Mouse (Mus musculus): Measurements from ENCODE around the gene Pnp2.

GRCm38 (mm10) chr14:50927366-50927765, 28.4 kb upstream of the Pnp2 start:
- TF ChIP-seq MAX (IDR thresholded peaks at IDR 0.05; ENCODE audit: low read depth) = no peak
- TF ChIP-seq USF1 (IDR thresholded peaks at IDR 0.05; ENCODE audit: low read depth) = no peak

Measured in myocyte (in vitro differentiated cells).